Mouse (Mus musculus): ENCODE results near the gene Usp30.

GRCm38 (mm10) chr5:114032161-114032763, 33.0 kb upstream of the Usp30 start:
- TF ChIP-seq CTCF (IDR thresholded peaks at IDR 0.05; ENCODE audit: control insufficient read depth, insufficient read depth, insufficient read length), result no peak
- TF ChIP-seq USF1 (IDR thresholded peaks at IDR 0.05; ENCODE audit: low read depth), result no peak
- no peak for TF ChIP-seq MYOD1 (IDR thresholded peaks at IDR 0.05; ENCODE audit: control insufficient read depth, insufficient read length, low read depth)
- no peak for TF ChIP-seq MAX (IDR thresholded peaks at IDR 0.05)
- TF ChIP-seq MYOG (IDR thresholded peaks at IDR 0.05; ENCODE audit: control insufficient read depth, extremely low read depth, insufficient read length), result no peak
- no peak for TF ChIP-seq CEBPB (IDR thresholded peaks at IDR 0.05; ENCODE audit: low read depth)

All from C2C12 (cell line).